Mouse (Mus musculus) T-helper 2 cell (primary cell): ENCODE results near the gene Scd4.

Source experiments
- in situ Hi-C: fragments of 300-600 bp; cut with MboI, MseI; formaldehyde crosslinking; loops from one replicate; pipeline ENCODE4 v1.15.1; 2025; ENCODE audit warnings: high pct_unique_total_duplicates

Gene Scd4

DNA sequence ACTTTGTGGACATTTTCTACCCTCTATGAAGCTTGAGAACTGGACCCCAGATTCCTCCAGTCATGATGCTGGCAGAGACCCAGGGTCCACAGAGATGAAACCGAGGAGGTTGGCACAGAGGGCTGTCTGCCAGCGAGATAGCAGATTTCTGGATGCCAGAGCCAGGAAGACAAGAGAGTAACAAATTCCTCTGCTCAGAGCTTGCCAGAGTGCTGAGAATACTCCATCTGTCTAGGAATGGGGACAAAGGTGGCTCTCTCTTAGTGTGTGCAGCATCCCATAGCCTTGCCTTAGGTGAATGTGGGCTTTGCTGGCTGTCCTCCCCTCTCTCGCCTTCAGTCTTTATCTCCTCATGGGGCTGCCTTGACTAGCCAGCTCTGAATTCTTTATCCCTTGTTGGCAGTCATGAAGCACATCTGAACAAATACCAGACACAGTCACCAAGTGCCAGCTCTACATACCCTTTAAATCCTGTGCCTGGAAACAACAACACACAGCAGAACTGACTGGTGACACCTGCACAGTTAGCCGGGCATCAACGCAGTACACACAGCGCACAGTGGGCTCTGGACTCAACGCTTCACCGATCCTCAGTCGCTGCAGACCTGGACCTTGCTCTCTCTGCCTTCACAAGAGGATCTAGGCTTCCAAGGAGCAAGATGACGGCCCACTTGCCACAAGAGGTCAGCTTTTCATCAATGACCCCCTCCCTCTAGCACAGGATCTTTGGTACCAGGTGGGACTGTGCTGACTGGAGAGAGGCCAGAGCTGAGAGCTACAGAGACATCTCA, at the start of gene Scd4:
Scd4 (plus strand) TSS at position 260 of the 791 bp plus-strand sequence.
- in situ Hi-C loops, result loop anchor here (25.0 kb wide), 1 partner anchor 1104 kb away; no protein-coding TSS in a partner anchor

DNA sequence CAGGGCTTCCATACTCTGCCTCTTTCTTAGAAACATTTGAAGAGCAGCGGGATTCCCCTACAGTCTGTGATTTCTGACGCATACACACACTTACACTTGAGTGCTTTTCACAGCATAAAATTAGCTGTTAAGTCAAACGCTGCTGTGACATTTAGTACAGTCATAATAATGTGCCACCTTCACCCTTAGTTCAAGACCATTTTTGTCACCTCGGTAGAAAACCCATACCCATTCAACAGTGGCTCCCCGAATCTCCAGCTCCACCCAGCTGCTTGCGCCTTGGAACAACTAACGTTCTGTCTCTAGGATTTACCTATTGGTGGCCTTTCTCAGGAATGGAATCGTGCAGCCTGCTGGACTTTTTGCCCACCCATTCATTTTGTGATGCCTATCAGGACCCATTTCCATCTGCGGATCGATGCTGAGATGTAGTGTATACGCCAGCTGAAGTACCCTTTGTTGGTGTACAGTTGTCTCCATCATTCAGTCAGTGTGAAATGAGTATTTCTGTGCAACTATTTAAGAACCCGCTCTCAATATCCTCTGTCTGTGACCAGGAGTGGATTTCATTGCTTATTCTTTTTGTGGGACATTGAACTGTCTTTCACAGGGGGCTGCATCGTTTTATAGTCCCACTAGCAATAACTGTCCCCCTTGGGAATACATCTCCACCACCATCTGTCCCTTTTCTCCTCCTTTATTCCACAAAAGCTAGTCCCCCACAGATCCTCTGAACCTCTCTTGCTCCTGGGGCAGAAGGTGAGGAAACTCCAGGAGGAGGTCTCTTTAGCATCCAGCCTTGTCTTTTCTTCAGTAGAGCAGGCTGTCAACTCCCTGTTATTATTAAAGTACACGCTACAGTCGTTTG, 49.5 kb upstream of the Scd4 start:
- in situ Hi-C loops, result loop anchor here (25.0 kb wide), 1 partner anchor 1754 kb away; the partner anchor contains the start of genes Ldb1 and Pprc1

DNA sequence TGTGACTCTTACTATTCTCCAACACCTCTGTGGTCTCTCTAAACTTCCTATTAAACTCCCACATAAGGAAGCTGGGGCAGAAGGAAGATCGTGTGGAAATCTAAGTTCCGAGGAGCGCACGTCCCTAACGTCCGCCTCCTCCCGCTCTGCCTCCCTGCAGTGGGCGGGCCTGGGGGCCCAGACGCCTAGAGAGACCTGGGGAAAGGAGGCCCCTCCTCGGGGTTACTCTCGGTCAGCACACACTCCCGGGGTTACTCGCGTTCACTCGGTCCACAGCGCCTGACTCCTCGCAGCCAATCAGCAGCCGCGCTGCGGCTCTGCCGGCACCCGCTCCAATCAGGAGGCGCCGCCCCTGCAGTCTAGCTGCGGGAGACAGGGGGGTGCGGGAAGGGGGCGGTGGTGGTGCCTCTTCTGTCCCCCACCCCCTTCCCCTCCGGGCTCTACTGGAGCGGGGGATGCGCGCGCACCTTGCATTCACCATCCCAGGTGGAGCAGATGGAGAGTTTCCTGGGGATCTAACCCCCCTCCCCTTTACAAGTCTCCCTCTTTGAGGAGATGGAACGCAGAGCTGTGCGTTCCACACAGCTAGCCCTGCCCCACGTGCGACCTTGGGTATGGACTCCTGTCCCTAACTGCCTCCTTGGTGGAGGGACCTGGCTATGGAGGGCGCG, 48.7 kb upstream of the Scd4 start:
- in situ Hi-C loops, result loop anchor here (25.0 kb wide), 1 partner anchor 1753 kb away; the partner anchor contains the start of genes Ldb1 and Pprc1

DNA sequence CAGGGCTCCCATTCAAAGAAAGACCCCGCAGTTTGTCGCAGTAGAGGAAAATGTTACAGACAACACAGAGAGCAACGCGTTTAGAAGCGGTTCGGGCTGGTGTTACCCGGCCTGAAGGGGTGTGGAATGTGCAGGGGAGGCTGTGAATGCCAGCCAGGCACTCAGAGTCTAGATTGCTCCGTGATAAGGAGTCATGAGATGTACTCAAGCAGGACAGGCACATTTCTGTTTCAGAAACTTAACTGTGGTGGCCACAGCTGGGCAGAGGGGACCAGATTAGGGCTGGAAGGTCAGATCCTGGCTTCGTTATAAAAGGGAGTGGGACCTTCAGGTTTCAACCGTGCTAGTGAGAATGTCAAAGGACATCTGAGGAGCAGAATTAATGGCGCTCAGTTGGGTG, 48.2 kb upstream of the Scd4 start:
- in situ Hi-C loops, result loop anchor here (25.0 kb wide), 1 partner anchor 1753 kb away; the partner anchor contains the start of genes Ldb1 and Pprc1

DNA sequence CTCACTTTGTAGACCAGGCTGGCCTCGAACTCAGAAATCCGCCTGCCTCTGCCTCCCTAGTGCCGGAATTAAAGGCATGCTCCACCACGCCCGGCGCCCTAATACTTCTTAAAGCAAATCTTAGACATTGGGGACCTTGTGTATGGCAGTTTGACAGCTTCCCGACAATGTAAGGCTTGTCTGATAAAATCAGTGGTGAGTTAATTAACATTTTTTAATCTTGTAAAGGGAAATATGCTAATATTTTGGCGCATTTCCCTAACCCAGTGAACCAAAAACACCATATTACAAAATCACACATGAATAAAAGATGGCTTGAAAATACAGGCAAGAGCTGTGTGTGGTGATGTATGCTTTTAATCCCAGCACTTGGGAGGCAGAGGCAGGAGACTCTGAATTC, 47.3 kb upstream of the Scd4 start:
- in situ Hi-C loops, result loop anchor here (25.0 kb wide), 1 partner anchor 1752 kb away; the partner anchor contains the start of genes Ldb1 and Pprc1

DNA sequence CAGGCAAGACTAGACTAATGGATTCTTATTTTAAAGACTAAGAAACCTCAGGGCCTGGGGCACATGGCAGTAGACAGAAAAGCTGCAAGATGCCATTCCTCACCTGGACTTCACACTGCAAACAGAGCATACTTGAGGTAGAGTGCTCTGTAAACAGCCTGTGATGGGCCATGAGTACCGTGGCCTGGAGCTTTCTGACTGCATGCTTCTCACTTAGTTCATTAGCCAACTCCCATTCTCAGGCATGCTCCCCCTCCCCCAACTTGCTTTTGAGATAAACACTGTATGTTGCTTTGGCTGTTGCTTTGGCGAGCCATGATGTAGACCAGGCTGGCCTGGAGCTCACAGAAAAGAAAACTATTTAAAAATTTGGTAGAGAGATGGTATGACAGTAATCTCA, 46.8 kb upstream of the Scd4 start:
- in situ Hi-C loops, result loop anchor here (25.0 kb wide), 1 partner anchor 1751 kb away; the partner anchor contains the start of genes Ldb1 and Pprc1

DNA sequence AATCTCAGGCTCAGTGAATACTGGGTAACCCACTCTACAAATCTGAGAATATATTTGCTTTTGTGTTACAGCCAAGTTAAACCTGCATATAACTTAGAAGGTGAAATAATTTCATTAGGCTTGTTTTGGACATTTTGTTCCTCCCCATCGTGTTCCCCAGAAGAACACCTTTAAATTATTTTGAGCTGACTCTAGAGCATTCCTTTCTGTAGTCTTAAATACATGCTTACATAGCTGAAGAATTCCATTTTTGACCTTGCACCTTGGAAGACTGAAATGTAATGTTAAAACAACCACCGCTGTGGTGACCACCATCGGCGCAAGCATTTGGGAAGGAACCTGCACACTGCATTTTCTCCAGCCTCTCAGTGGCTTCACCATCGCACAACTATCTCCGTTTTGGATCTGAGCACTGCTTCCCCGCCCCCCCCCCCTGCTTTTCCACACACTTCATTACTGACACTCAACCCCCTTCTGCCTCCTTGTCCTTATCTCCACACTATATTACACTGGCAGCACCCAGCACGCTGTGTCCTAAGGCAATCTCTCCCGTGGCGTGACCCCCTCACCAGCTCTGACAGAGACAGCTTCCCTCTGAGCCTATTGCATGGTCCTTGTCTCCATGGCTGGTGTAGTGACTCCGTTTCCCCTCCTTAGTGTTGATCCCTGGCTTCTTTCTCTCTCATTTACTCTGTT, 45.3 kb upstream of the Scd4 start:
- in situ Hi-C loops, result loop anchor here (25.0 kb wide), 1 partner anchor 1750 kb away; the partner anchor contains the start of genes Ldb1 and Pprc1

DNA sequence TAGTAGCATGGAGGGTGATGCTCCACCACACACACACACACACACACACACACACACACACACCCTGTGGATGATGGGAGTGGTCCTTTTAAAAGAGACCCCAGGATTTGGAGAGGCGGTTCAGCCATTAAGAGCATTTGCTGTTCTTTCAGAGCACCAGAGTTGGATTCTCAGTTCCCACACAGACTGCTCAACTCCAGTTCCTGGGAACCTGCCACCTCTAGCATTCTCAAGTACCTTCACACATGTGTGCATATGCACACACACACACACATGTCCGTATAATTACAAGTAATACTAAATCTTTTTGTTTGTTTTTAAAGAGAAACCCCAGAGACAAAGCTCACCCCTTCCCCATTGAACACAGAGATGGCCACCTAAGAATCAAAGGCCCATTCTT, 40.8 kb upstream of the Scd4 start:
- in situ Hi-C loops, result loop anchor here (25.0 kb wide), 1 partner anchor 1745 kb away; the partner anchor contains the start of genes Ldb1 and Pprc1

DNA sequence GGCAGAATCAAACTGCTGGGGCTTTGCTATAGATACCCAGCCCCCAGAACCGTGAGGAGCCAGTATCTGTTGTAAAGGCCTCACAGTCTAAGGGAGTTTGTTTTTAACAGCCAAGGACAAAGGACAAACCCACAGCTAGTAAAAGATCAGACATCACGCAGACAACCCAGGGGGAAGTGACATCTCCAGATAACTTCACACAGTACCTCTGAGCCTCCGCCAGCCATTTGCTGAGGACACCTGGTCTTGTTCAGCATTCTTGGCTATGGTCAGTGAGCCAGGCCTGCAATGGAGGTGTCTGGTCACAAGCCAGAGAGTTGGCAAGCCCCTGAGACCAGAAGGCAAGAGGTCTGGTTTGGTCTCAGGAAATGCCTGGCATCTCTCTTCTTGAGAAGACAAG, 40.4 kb upstream of the Scd4 start:
- in situ Hi-C loops, result loop anchor here (25.0 kb wide), 1 partner anchor 1745 kb away; the partner anchor contains the start of genes Ldb1 and Pprc1

DNA sequence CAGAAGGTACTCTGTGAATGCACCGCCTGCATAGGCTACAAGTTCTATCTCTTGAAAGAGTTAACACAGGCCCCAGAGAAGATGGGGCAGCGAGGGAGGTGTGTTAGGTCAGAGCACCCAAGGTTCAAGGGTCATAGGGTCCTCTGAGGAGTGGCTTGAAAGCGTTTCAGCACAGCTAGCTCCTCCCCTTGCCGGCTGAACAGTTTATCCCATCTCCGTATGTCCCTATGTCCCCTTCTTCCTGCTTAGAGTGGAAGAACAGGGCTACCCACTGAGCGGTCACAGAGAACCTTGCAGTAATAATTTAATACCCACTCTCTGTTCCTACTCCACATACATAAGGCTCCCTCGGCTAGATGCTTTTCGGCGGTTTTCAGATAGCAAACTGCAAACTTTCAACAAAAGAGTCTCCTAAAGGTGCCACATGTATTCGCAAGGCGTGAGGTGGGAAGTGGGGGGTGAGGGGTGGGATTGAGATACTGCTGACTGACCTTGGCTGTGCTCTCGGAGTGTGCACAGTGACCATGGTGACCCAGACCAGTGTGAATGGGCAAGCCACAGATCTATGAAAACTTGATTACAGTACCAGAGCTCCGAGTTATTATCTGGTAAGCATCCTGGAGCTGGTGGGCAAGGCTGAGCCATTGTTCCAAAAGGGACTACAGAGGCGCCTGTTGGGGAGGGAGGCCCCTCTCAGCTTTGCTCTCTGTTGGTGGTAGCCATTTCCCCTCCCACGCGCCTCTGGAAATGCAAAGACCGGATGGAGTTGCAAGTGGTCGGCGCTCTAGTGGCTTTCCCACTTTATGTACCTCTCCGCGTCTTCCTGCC, 39.7 kb upstream of the Scd4 start, which contains the start of gene Scd2:
Scd2 (plus strand) TSS at position 734 of the 828 bp plus-strand sequence.
- in situ Hi-C loops, result loop anchor here (25.0 kb wide), 1 partner anchor 1744 kb away; the partner anchor contains the start of genes Ldb1 and Pprc1

DNA sequence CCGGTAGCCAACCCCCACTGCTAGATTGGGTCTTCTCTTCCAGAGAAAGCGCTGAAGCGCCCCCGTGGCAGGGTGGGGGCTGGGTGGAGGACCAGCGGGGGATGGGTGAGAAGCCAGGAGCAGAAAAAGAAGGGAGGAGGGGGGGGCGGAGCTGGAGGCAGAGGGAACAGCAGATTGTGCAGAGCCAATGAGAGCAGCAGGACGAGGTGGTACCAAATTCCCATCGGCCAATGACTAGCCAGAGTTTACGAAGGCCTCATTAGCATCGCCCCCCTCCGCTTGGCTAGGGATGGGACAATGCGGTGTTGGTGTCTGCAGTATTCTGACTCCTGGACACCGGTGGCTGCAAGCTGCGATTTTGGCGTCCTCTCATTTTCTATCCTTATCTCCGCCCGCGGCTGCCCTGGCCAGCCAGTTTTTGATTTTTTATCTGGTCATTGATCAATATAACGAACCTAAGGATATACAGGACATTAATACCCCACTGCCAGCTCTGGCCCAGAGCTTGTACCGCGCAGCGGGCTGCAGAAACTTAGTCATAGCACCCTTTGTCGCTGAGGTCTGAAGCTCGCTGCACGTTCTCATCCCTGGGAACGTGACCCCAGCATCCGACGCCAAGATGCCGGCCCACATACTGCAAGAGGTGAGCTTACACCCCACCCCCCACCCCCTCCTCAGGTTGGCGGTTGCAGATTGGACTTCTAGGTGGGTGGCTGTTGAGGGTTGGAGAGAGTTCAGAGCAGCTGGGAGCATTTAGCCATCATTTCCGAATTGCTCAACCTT, 38.9 kb upstream of the Scd4 start:
- in situ Hi-C loops, result loop anchor here (25.0 kb wide), 1 partner anchor 1743 kb away; the partner anchor contains the start of genes Ldb1 and Pprc1

DNA sequence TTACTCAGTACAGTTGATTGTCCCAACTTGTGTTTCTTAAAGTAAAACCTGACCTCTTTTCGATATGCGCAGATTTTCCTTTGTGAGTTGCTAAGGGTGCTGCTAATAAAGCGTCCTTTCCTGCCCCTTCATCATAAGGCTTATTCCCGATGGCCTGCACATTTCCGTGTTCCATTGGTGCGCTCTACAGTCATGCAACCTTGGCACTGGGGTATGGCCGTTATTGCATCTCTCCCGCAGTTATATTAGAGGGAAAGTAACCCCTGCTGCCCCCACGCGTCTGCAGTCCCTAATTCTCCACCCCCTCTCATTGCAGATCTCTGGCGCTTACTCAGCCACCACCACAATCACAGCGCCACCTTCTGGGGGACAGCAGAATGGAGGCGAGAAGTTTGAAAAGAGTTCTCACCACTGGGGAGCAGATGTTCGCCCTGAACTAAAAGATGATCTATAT, 38.3 kb upstream of the Scd4 start:
- in situ Hi-C loops, result loop anchor here (5.0 to 25.0 kb wide), 3 partner anchors 47 to 1743 kb away; partner anchors contain the start of genes Ldb1 and Pprc1

DNA sequence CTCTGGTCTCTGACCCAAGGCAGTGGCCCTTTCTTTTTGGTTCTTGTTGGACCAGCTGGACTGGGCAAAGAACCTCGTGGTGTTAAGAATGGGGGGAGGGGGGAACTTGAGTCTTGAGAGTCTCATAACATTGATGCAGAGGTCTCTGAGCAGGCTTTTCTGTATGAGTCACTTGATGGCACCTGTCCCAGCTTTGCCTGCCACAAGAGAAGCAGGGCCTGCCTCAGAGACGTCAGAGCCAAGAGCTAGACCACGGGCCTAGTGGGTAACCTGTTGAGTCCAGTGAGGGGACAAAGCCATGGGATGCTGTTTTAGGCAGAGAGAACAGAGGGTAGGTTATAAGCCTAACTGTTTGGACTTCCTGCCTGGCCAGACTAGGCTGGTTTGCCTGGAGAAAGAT, 37.6 kb upstream of the Scd4 start:
- in situ Hi-C loops, result loop anchor here (5.0 to 25.0 kb wide), 3 partner anchors 48 to 1742 kb away; partner anchors contain the start of genes Ldb1 and Pprc1

DNA sequence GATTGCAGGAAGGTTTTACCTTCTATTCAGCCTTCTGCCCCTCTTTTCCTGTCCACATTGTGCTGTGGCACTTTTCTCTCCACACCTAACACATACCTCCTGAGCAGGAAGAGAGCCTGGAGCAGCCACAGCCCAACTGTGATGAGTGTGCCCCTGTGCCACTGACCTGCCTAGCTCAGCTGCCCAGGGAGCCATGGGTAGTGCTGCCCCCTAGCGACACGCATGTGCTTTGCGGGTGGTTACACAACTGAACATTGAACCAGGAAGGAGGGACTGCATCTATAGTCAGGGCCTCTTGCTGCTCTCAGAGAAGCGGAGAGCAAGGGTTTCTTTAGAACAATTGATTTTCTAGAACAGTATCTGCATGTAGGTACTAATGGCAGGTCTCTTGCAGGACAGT, 37.2 kb upstream of the Scd4 start:
- in situ Hi-C loops, result loop anchor here (5.0 to 25.0 kb wide), 3 partner anchors 48 to 1742 kb away; partner anchors contain the start of genes Ldb1 and Pprc1

DNA sequence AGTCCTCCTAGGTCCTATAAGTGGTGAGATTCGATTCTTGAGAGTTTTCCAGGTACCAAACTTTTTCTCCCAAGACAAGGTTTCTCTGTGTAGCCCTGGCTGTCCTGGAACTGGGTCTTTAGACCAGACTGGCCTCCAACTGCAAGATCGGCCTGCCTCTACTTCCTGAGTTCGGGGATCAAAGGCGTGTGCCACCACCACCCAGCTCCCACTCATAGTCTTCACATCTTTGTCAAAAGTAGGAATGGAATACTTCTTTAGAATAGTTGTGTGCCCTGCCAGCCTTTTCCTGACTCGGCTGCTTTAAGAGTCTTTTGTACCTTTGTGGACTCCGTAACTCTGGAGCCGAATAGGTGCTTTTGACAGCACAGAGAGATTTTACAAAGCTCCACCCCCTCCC, 36.7 kb upstream of the Scd4 start:
- in situ Hi-C loops, result loop anchor here (5.0 to 25.0 kb wide), 3 partner anchors 49 to 1741 kb away; partner anchors contain the start of genes Ldb1 and Pprc1

DNA sequence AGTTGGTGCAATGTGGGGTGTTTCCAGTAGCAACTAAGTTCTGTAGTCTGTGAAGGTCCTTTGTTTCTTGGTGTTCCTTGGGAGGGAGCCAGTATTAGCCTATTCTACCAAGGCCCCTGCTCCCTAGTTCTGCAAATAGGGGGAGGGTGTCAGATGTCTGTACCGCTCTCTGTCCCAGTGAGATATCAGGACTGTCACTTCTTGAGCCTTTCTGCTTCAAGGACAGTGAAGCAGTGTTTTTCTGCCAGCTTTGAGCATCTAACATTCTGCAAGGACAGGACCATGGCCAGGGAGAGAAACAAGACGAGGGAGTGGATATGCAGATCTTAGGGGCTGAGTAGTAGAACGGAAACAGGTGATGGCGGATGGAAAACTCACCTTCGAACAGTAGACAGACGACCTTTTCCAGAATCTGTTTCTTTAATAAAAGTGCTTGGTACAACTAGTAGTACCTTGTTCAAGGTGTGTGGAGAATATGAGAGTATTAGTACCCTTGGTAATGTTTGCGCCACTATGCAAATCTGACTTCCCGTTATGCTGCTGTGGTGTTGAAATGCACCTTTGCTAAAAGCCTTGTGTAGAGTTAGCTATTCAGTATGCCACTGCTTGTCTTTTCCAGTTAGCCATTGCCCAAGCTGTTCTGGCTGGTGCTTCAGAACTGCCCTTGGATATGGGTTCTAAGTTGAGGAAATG, 35.7 kb upstream of the Scd4 start:
- in situ Hi-C loops, result loop anchor here (5.0 to 25.0 kb wide), 3 partner anchors 50 to 1740 kb away; partner anchors contain the start of genes Ldb1 and Pprc1

DNA sequence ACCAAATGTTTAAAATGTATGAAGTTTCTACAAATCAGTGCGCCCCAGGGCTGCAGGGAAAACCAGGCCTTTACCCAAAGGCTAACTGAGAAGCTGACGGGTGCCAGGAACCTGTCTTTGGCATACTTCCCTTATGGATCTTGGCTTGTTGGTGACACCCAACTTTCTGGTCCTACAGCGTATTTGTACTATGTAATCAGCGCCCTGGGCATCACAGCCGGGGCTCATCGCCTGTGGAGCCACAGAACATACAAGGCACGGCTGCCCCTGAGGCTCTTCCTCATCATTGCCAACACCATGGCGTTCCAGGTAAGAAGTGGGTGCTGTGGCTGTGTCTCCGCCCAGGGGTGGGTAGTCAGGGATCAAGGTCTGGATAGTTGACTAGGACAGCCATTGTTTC, 35.0 kb upstream of the Scd4 start:
- in situ Hi-C loops, result loop anchor here (5.0 to 25.0 kb wide), 3 partner anchors 51 to 1739 kb away; partner anchors contain the start of genes Ldb1 and Pprc1
